Mouse (Mus musculus) hindbrain, embryonic 15.5 days (tissue): ENCODE measurements around the gene Slc8a2. TPM values are rescaled to one million over a fixed set of nuclear protein-coding genes. Genes with fewer than 3 reads are reported as not detected.

Source experiments
- ATAC-seq: fragments of 200-750 bp; cut with Nextera tagmentation; 2 replicates; pipeline ENCODE4 v1.8.0; 2017; ENCODE audit warnings: low read depth, moderate number of reproducible peaks, moderate TSS enrichment; ENCODE audit not compliant: low FRiP score
- H3K27ac ChIP-seq: fragments of 300-500 bp; sonication (generic); replicated peaks from 2 replicates; pipeline ENCODE4 v1.5.1; 2015; ENCODE audit warnings: mild to moderate bottlenecking, inconsistent platforms
- H3K27me3 ChIP-seq: fragments of 300-500 bp; sonication (generic); 2 replicates; pipeline ENCODE4 v1.6.1; 2015; ENCODE audit warnings: control low read depth, inconsistent platforms
- H3K36me3 ChIP-seq: fragments of 300-500 bp; sonication (generic); 2 replicates; pipeline ENCODE4 v1.6.1; 2015; ENCODE audit warnings: control low read depth, inconsistent platforms
- H3K4me1 ChIP-seq: fragments of 300-500 bp; sonication (generic); replicated peaks from 2 replicates; pipeline ENCODE4 v1.6.1; 2015; ENCODE audit warnings: control low read depth, inconsistent platforms
- H3K4me2 ChIP-seq: fragments of 300-500 bp; sonication (generic); 2 replicates; pipeline ENCODE4 v1.6.1; 2015; ENCODE audit warnings: moderate library complexity, mild to moderate bottlenecking, inconsistent platforms
- H3K4me3 ChIP-seq: fragments of 300-500 bp; sonication (generic); 2 replicates; pipeline ENCODE4 v1.5.1; 2015; ENCODE audit warnings: mild to moderate bottlenecking, inconsistent platforms
- H3K9ac ChIP-seq: fragments of 300-500 bp; sonication (generic); 2 replicates; pipeline ENCODE4 v1.6.1; 2015; ENCODE audit warnings: inconsistent platforms
- H3K9me3 ChIP-seq: fragments of 300-500 bp; sonication (generic); 2 replicates; pipeline ENCODE4 v1.6.1; 2016; ENCODE audit warnings: control low read depth, inconsistent platforms
- WGBS: fragments of 180-500 bp; shearing (Covaris S2); methylation state at CpG from one replicate; pipeline ENCODE4 v1.1.7; 2015; 5-methylcytosine and 5-hydroxymethylcytosine counted together
- polyA plus RNA-seq: library from polyadenylated mRNA; unstranded; fragments of >200 nt; fragmentation: Nextera tagmentation; extraction: Ambion mirVana; gene quantifications from 2 replicates; pipeline ENCODE4 v1.2.1, GENCODE M21; 2015

Gene Slc8a2
- polyA plus RNA-seq, 1 experiment from 2014 or later: 1.1 TPM

GRCm38 (mm10) chr7:16203505-16203903, 73.9 kb downstream of the Slc8a2 start:
- no peak for ATAC-seq
- H3K27ac ChIP-seq: no peak overlapping the region
- H3K9me3 ChIP-seq: no peaks in the 10 kb centered on the region
- no peaks in the 10 kb centered on the region for H3K4me1 ChIP-seq
- H3K36me3 ChIP-seq: peaks cover 49% of the 10 kb centered on the region
- no peaks in the 10 kb centered on the region for H3K27me3 ChIP-seq
- 94% methylated on average over 13 of the region's 13 CpGs for WGBS
- H3K4me2 ChIP-seq: no peak overlapping the region
- no peak overlapping the region for H3K9ac ChIP-seq
- no peak overlapping the region for H3K4me3 ChIP-seq

GRCm38 (mm10) chr7:16204791-16205190, 75.2 kb downstream of the Slc8a2 start:
- no peak for ATAC-seq
- no peaks in the 10 kb centered on the region for H3K27me3 ChIP-seq
- H3K4me1 ChIP-seq: no peaks in the 10 kb centered on the region
- no peak overlapping the region for H3K4me2 ChIP-seq
- H3K4me3 ChIP-seq: no peak overlapping the region
- no peak overlapping the region for H3K9ac ChIP-seq
- H3K36me3 ChIP-seq: peaks cover 44% of the 10 kb centered on the region
- WGBS: 81% methylated on average over 9 of the region's 9 CpGs
- no peak overlapping the region for H3K27ac ChIP-seq
- no peaks in the 10 kb centered on the region for H3K9me3 ChIP-seq

DNA sequence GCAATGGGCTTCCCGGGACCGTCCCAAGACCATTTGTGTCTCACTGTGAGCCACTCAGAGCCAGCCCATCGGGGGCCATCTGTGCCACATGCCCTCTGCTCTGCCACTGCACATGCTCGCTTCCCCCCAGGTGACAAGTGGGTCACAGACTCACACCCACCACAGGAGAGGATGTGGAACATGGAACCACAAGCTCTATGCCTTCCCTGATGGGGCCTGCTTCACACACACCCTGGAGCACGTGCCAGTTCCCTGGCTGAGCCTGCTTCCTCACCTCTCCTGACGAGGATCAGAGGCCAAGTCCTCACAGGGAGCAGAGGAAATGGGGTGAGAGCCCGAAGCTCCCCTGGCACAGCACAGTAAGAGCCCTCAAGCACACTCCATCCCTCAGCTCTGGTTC, 77.5 kb downstream of the Slc8a2 start:
- H3K36me3 ChIP-seq: peaks cover 50% of the 10 kb centered on the region
- no peak for ATAC-seq
- H3K4me2 ChIP-seq: no peak overlapping the region
- WGBS: 87% methylated on average over 7 of the region's 7 CpGs
- no peaks in the 10 kb centered on the region for H3K27me3 ChIP-seq
- no peak overlapping the region for H3K27ac ChIP-seq
- H3K4me3 ChIP-seq: no peak overlapping the region
- H3K4me1 ChIP-seq: no peaks in the 10 kb centered on the region
- no peaks in the 10 kb centered on the region for H3K9me3 ChIP-seq
- H3K9ac ChIP-seq: no peak overlapping the region

DNA sequence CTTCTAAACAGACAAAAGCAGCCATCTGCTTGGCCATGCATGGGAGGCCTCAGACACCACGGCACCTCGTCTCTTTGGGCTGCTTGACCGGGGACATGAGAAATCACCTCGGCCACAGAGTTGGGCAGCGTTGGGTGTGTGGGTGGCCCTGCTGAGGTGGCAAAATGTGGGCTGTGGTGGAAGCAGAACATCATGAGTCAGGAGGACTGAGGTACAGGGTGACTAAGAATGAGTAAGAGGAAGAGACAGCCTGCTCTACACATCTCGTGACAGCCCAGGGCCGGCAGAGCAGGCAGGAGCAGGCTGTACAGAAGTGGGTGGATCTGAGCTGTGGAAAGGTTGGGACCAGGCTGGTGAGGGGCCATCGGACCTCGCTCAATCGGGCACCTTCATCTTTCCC, 77.9 kb downstream of the Slc8a2 start:
- Histone ChIP-seq H3K4me2 (no peak overlapping the region), H3K36me3 (peaks cover 47% of the 10 kb centered on the region; the same call in 1 of the 2 replicates), H3K27ac (no peak overlapping the region), H3K9me3 (no peaks in the 10 kb centered on the region), H3K9ac (no peak overlapping the region), H3K4me3 (no peak overlapping the region), H3K27me3 (no peaks in the 10 kb centered on the region), H3K4me1 (no peaks in the 10 kb centered on the region)
- ATAC-seq: no peak
- 92% methylated on average over 10 of the region's 10 CpGs for WGBS

DNA sequence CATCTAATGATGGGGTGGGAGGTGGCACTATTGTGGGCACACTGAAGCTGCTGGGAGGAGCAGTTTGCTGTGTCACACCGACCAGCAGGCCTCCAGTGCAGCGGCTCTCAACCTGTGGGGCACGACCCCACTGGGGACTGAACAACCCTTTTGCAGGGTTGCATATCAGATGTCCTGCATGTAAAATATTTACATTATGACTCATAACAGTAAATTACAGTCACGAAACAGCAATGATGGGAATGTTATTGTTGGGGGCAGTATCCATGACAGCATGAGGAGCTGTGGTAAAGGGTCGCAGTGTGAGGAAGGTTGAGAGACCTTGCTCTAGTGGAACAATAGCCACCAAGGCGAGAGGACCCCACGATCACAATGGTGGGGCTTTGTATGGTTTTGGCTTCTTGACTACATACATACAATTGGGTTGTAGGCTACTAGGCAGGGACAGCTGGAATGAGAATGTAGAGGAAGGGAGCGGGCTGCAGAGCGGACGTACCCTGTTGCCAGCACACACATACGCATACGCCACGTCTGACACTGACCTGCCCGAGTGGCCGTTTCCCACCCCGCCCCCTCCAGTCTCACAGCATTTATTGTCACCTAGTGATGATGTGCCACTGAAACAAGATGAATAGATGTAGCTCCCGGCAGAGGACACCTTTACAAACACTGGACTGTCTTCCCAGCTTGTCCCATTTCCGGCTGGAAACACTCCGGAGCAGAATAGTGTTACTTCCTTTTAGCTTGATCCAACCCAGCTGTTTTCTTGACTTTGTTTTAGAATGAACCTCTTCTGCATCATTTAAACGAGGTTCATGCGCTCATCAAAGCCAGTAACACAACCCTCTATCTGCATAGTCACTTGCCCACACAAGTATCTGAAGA, 79.4 kb downstream of the Slc8a2 start:
- no peak for ATAC-seq
- 85% methylated on average over 21 of the region's 21 CpGs for WGBS
- H3K36me3 ChIP-seq: peaks cover 48% of the 10 kb centered on the region; the same call in 1 of the 2 replicates

More for the DNA sequence above, 79.4 kb downstream of the Slc8a2 start:
- H3K27ac ChIP-seq: no peak overlapping the region
- H3K4me2 ChIP-seq: no peak overlapping the region
- H3K9ac ChIP-seq: no peak overlapping the region
- H3K4me3 ChIP-seq: no peak overlapping the region
- H3K9me3 ChIP-seq: no peaks in the 10 kb centered on the region
- H3K27me3 ChIP-seq: no peaks in the 10 kb centered on the region
- H3K4me1 ChIP-seq: no peaks in the 10 kb centered on the region

Other genes starting within 250 kb of the Slc8a2 start
- 0.16 TPM in 1 of 2 replicates, not detected in the other for gene Crx, start 249.9 kb upstream of the Slc8a2 start, polyA plus RNA-seq
- not detected in 2 replicates for gene Crxos, start 247.2 kb upstream of the Slc8a2 start, polyA plus RNA-seq
- 1,476 and 1,563 TPM in 2 replicates for gene Selenow, start 207.4 kb upstream of the Slc8a2 start, polyA plus RNA-seq
- gene Nop53, start 183.8 kb upstream of the Slc8a2 start, polyA plus RNA-seq: 110 and 114 TPM in 2 replicates
- 6.5 and 6.9 TPM in 2 replicates for gene Ehd2, start 162.3 kb upstream of the Slc8a2 start, polyA plus RNA-seq
- 7.5 and 8.7 TPM in 2 replicates for gene Bicra, start 81.9 kb upstream of the Slc8a2 start, polyA plus RNA-seq
- 0.06 and 0.26 TPM in 2 replicates for gene Zfp541, start 68.0 kb upstream of the Slc8a2 start, polyA plus RNA-seq
- 218 and 239 TPM in 2 replicates for gene Napa, start 31.4 kb upstream of the Slc8a2 start, polyA plus RNA-seq
- 45.3 and 53.5 TPM in 2 replicates for gene Kptn, start 9.9 kb upstream of the Slc8a2 start, polyA plus RNA-seq
- 120 and 134 TPM in 2 replicates for gene Meis3, start 45.3 kb downstream of the Slc8a2 start, polyA plus RNA-seq
- gene Dhx34, start 92.2 kb downstream of the Slc8a2 start, polyA plus RNA-seq: 10.9 and 11.1 TPM in 2 replicates
- 0.10 and 0.14 TPM in 2 replicates for gene C5ar2, start 114.3 kb downstream of the Slc8a2 start, polyA plus RNA-seq
- 2.2 and 2.7 TPM in 2 replicates for gene C5ar1, start 129.7 kb downstream of the Slc8a2 start, polyA plus RNA-seq
- gene Inafm1, start 143.8 kb downstream of the Slc8a2 start, polyA plus RNA-seq: 52.2 and 58.4 TPM in 2 replicates
- gene Ccdc9, start 157.0 kb downstream of the Slc8a2 start, polyA plus RNA-seq: 29.3 and 29.6 TPM in 2 replicates
- 28.9 and 31.7 TPM in 2 replicates for gene Bbc3, start 178.6 kb downstream of the Slc8a2 start, polyA plus RNA-seq